Comparison of ENCODE assay signal across 9 mouse cellular contexts in genomic region chr14:62975046-62975445, GRCm38 (mm10). TPM values are rescaled to one million over a fixed set of nuclear protein-coding genes. Genes with fewer than 3 reads are reported as not detected.
A peak's percentile ranks its signal among the peaks of the same experiment; 100 is the strongest.
DNase-seq lines count a peak whose midpoint lies in the region; ATAC-seq and TF ChIP-seq lines count a peak whose summit lies in the region.
"Had no signal": no experiment of that assay in that cellular context is flagged by ENCODE, and none has a peak within 500 bp of the region (broad histone marks: within the 10 kb centered on the region; RNA-seq: fewer than 3 reads in every experiment).

No protein-coding gene starts in this region.

- no peaks in the 10 kb centered on the region for H3K79me2 ChIP-seq in liver, adult 2 months (ENCODE audit: control insufficient read depth, insufficient read depth, low read length)

- H3K27me3 ChIP-seq in neural tube, embryonic 15.5 days (replicated peaks): no peaks in the 10 kb centered on the region
- H3K27me3 ChIP-seq in liver, adult 2 months (ENCODE audit: control insufficient read depth, insufficient read depth, low read length): no peaks in the 10 kb centered on the region
- H3K27me3 ChIP-seq: stomach, embryonic 15.5 days had no signal

- no peaks in the 10 kb centered on the region for H3K36me3 ChIP-seq in neural tube, embryonic 15.5 days
- H3K36me3 ChIP-seq in liver, adult 2 months (ENCODE audit: control insufficient read depth, insufficient read depth, low read length): no peaks in the 10 kb centered on the region
- H3K36me3 ChIP-seq: stomach, embryonic 15.5 days had no signal

- 10% methylated on average over 5 of the region's 5 CpGs for WGBS in neural tube, embryonic 15.5 days
- 21% methylated on average over 5 of the region's 5 CpGs for WGBS in liver, adult 2 months

- DNase-seq in neural tube, embryonic 10.5 days (ENCODE audit: extremely low spot score, low spot score): peak; percentile 77
- peak; percentile 41 to 62 for DNase-seq in frontal cortex, postnatal 25 days (ENCODE audit: low spot score in 2 of 2)
- peak; percentile 12 to 75 for DNase-seq in kidney, adult 8-10 months
- DNase-seq in liver, adult 2 months (ENCODE audit: extremely low read depth, low read depth, low spot score): peak; percentile 29
- DNase-seq in right cerebral cortex, postnatal 10 days (ENCODE audit: low spot score in 2 of 2): peak; percentile 57 to 81
- peak; percentile 28 to 76 for DNase-seq in urinary bladder, postnatal 4 days (ENCODE audit: low spot score in 2 of 2)

- H3K27ac ChIP-seq in neural tube, embryonic 15.5 days (replicated peaks): no peak overlapping the region
- no peak overlapping the region for H3K27ac ChIP-seq in bone marrow macrophage, adult 2 months (ENCODE audit: insufficient read depth, low read depth, low read length)
- no peak overlapping the region for H3K27ac ChIP-seq in liver, adult 2 months (replicated peaks; ENCODE audit: insufficient read depth, low read depth, low read length)
- H3K27ac ChIP-seq: stomach, embryonic 15.5 days had no signal

- no peak overlapping the region for H3K4me2 ChIP-seq in neural tube, embryonic 15.5 days
- H3K4me2 ChIP-seq: stomach, embryonic 15.5 days had no signal

- ATAC-seq in neural tube, embryonic 15.5 days (ENCODE audit: low FRiP score): no peak

- no peak for TF ChIP-seq POLR2A in bone marrow macrophage, adult 2 months (IDR thresholded peaks at IDR 0.05; ENCODE audit: borderline replicate concordance, low read depth, low read length)
- no peak for TF ChIP-seq POLR2A in liver, adult 2 months (IDR thresholded peaks at IDR 0.05; ENCODE audit: extremely low read depth, insufficient read depth, low read length)

- no peaks in the 10 kb centered on the region for H3K4me1 ChIP-seq in neural tube, embryonic 15.5 days
- H3K4me1 ChIP-seq in bone marrow macrophage, adult 2 months (ENCODE audit: control insufficient read depth, insufficient read depth, low read length): peaks cover 5% of the 10 kb centered on the region
- no peaks in the 10 kb centered on the region for H3K4me1 ChIP-seq in liver, adult 2 months (ENCODE audit: control insufficient read depth, insufficient read depth, low read length)
- H3K4me1 ChIP-seq: stomach, embryonic 15.5 days had no signal

- no peaks in the 10 kb centered on the region for H3K9me3 ChIP-seq in neural tube, embryonic 15.5 days (replicated peaks)
- H3K9me3 ChIP-seq: stomach, embryonic 15.5 days had no signal

- TF ChIP-seq CTCF in bone marrow macrophage, adult 2 months (IDR thresholded peaks at IDR 0.05; ENCODE audit: low read depth, low read length): peak; percentile 87
- TF ChIP-seq CTCF in liver, adult 2 months (IDR thresholded peaks at IDR 0.05; ENCODE audit: low read depth, low read length): peak; percentile 67; the same call in 1 of the 2 replicates

- no peak overlapping the region for H3K9ac ChIP-seq in neural tube, embryonic 15.5 days (replicated peaks)
- no peak overlapping the region for H3K9ac ChIP-seq in liver, adult 2 months (ENCODE audit: low read depth, low read length)
- H3K9ac ChIP-seq: stomach, embryonic 15.5 days had no signal

- H3K4me3 ChIP-seq in neural tube, embryonic 15.5 days (replicated peaks): no peak overlapping the region
- no peak overlapping the region for H3K4me3 ChIP-seq in bone marrow macrophage, adult 2 months (ENCODE audit: insufficient read depth, low read length)
- no peak overlapping the region for H3K4me3 ChIP-seq in liver, adult 2 months (ENCODE audit: insufficient read depth, low read depth, low read length)
- H3K4me3 ChIP-seq: stomach, embryonic 15.5 days had no signal

RNA-seq across cellular contexts. Expression of gene Defb48, which starts 9.3 kb away (rescaled TPM):
- polyA plus RNA-seq in neural tube, embryonic 15.5 days (2015; fragmentation: Nextera tagmentation; extraction: Ambion mirVana): not detected in 2 replicates
- not detected in 2 replicates for polyA plus RNA-seq in bone marrow macrophage, adult 2 months (2012; ENCODE audit: insufficient read depth, insufficient read length, missing spikeins)
- not detected in 2 replicates for total RNA-seq in liver, adult 2 months (2014; rRNA removed)
- polyA plus RNA-seq in liver, adult 2 months (2012; rRNA removed): not detected in 2 replicates
- polyA plus RNA-seq: stomach, embryonic 15.5 days had no signal

RNA-seq across cellular contexts. Expression of gene Defb47, which starts 22.8 kb away (rescaled TPM):
- polyA plus RNA-seq in neural tube, embryonic 15.5 days (2015; fragmentation: Nextera tagmentation; extraction: Ambion mirVana): not detected in 2 replicates
- not detected in 2 replicates for polyA plus RNA-seq in bone marrow macrophage, adult 2 months (2012; ENCODE audit: insufficient read depth, insufficient read length, missing spikeins)
- total RNA-seq in liver, adult 2 months (2014; rRNA removed): not detected in 2 replicates
- polyA plus RNA-seq in liver, adult 2 months (2012; rRNA removed): not detected in 2 replicates
- polyA plus RNA-seq: stomach, embryonic 15.5 days had no signal

RNA-seq across cellular contexts. Expression of gene Defb43, which starts 36.5 kb away (rescaled TPM):
- polyA plus RNA-seq in neural tube, embryonic 15.5 days (2015; fragmentation: Nextera tagmentation; extraction: Ambion mirVana): not detected in 2 replicates
- not detected in 2 replicates for polyA plus RNA-seq in bone marrow macrophage, adult 2 months (2012; ENCODE audit: insufficient read depth, insufficient read length, missing spikeins)
- not detected in 2 replicates for total RNA-seq in liver, adult 2 months (2014; rRNA removed)
- not detected in 2 replicates for polyA plus RNA-seq in liver, adult 2 months (2012; rRNA removed)
- polyA plus RNA-seq: stomach, embryonic 15.5 days had no signal
